Mouse (Mus musculus) lung, embryonic 16.5 days (tissue): ENCODE results near the gene Plppr1. TPM values are rescaled to one million over a fixed set of nuclear protein-coding genes. Genes with fewer than 3 reads are reported as not detected.
"Not testable (repeated sequence)": the region's sequence is repeated elsewhere in the genome, so short reads cannot be mapped to it uniquely, and the experiment has no call there.

Source experiments
- ATAC-seq: fragments of 200-750 bp; cut with Nextera tagmentation; 2 replicates; pipeline ENCODE4 v1.8.0; 2017; ENCODE audit warnings: low read depth, mild to moderate bottlenecking, moderate library complexity
- H3K27ac ChIP-seq: fragments of 300-500 bp; sonication (generic); 2 replicates; pipeline ENCODE4 v1.5.1; 2014; ENCODE audit warnings: mild to moderate bottlenecking, control low read depth, low read length
- H3K27me3 ChIP-seq: fragments of 300-500 bp; sonication (generic); 2 replicates; pipeline ENCODE4 v1.6.1; 2014; ENCODE audit warnings: low read depth, low read length, mixed read lengths; ENCODE audit not compliant: control insufficient read depth, insufficient read depth
- H3K36me3 ChIP-seq: fragments of 300-500 bp; sonication (generic); 2 replicates; pipeline ENCODE4 v1.6.1; 2014; ENCODE audit warnings: low read length; ENCODE audit not compliant: control insufficient read depth, insufficient read depth
- H3K4me1 ChIP-seq: fragments of 300-500 bp; sonication (generic); replicated peaks from 2 replicates; pipeline ENCODE4 v1.6.1; 2014; ENCODE audit warnings: low read length, mixed read lengths; ENCODE audit not compliant: control insufficient read depth, insufficient read depth
- H3K4me2 ChIP-seq: fragments of 300-500 bp; sonication (generic); 2 replicates; pipeline ENCODE4 v1.6.1; 2014; ENCODE audit warnings: low read depth, low read length, control low read depth
- H3K4me3 ChIP-seq: fragments of 300-500 bp; sonication (generic); 2 replicates; pipeline ENCODE4 v1.5.1; 2014; ENCODE audit warnings: mild to moderate bottlenecking, low read length, control low read depth
- H3K9ac ChIP-seq: fragments of 300-500 bp; sonication (generic); 2 replicates; pipeline ENCODE4 v1.6.1; 2014; ENCODE audit warnings: low read length, control low read depth
- H3K9me3 ChIP-seq: fragments of 300-500 bp; sonication (generic); 2 replicates; pipeline ENCODE4 v1.6.1; 2016; ENCODE audit warnings: low read length; ENCODE audit not compliant: control insufficient read depth
- WGBS: fragments of 180-500 bp; shearing (Covaris S2); extraction: QIAGEN DNeasy Blood & Tissue Kit; methylation state at CpG from one replicate; pipeline ENCODE4 v1.1.7; 2014; 5-methylcytosine and 5-hydroxymethylcytosine counted together
- polyA plus RNA-seq: library from polyadenylated mRNA; unstranded; fragments of >200 nt; fragmentation: Nextera tagmentation; extraction: Ambion mirVana; gene quantifications from 2 replicates; pipeline ENCODE4 v1.2.1, GENCODE M21; 2015

The Plppr1 gene
- polyA plus RNA-seq, 1 experiment from 2014 or later, result 0.98 TPM

- H3K36me3 ChIP-seq, result no peaks in the 10 kb centered on the region
- H3K4me1 ChIP-seq, result no peaks in the 10 kb centered on the region
- WGBS, result 41% methylated on average over 4 of the region's 4 CpGs
- no peak overlapping the region for H3K27ac ChIP-seq
- no peaks in the 10 kb centered on the region for H3K9me3 ChIP-seq
- no peak overlapping the region for H3K4me2 ChIP-seq
- H3K4me3 ChIP-seq, result no peak overlapping the region
- ATAC-seq, result peak; percentile 38; the same call in 1 of the 2 replicates
- no peaks in the 10 kb centered on the region for H3K27me3 ChIP-seq
- H3K9ac ChIP-seq, result no peak overlapping the region
Observed at GRCm38 (mm10) chr4:49286197-49286492, 227.1 kb downstream of the Plppr1 start.

- H3K4me2 ChIP-seq, result no peak overlapping the region
- H3K4me3 ChIP-seq, result no peak overlapping the region
- no peaks in the 10 kb centered on the region for H3K9me3 ChIP-seq
- WGBS, result 29% methylated on average over 1 of the region's 1 CpGs
- no peaks in the 10 kb centered on the region for H3K36me3 ChIP-seq
- no peaks in the 10 kb centered on the region for H3K27me3 ChIP-seq
- H3K4me1 ChIP-seq, result no peaks in the 10 kb centered on the region
- H3K9ac ChIP-seq, result no peak overlapping the region
- ATAC-seq, result no peak
- H3K27ac ChIP-seq, result no peak overlapping the region
Observed at GRCm38 (mm10) chr4:49296434-49296833, 237.4 kb downstream of the Plppr1 start.

- H3K4me3 ChIP-seq, result no peak overlapping the region
- H3K4me2 ChIP-seq, result no peak overlapping the region
- H3K4me1 ChIP-seq, result no peaks in the 10 kb centered on the region
- 44% methylated on average over 1 of the region's 1 CpGs for WGBS
- no peak for ATAC-seq
- H3K27ac ChIP-seq, result no peak overlapping the region
- no peaks in the 10 kb centered on the region for H3K36me3 ChIP-seq
- H3K27me3 ChIP-seq, result no peaks in the 10 kb centered on the region
- no peaks in the 10 kb centered on the region for H3K9me3 ChIP-seq
- no peak overlapping the region for H3K9ac ChIP-seq
Observed at GRCm38 (mm10) chr4:49299576-49299975, 240.5 kb downstream of the Plppr1 start.

DNA sequence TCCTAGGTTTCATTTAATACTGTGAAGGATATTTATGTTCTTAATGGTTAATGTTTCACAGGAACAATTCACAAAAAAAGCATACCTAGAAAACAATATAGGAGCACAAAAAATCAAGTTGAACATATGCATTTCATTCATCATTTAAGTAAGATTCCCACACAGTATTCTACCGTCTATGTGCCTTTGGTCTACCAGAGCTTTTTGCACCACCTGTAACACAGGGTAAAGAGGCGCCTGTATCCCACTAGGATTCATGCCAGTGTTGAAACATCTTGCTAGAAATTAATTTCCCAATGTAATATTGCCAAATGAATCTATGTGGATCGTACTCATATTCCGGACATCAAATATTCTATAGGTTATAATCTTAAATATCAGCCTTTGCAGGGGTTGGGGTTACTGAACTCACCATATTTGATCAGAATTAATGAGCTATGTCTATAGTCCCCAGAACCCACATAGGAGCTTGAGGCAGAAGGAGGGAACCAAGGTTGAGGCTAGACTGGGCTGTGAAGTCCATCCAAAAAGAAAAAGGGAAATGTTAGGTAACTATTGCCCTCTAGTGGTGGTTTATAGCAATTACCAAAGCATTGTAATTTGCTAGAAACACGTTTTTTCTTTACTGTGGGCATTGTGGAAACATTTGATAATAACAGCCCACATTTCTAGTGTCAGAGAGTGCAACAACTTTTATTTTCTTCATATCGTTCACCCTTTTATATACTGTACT lies 263.0 kb downstream of the Plppr1 start:
- no peaks in the 10 kb centered on the region for H3K36me3 ChIP-seq
- ATAC-seq, result no peak
- H3K27me3 ChIP-seq, result no peaks in the 10 kb centered on the region
- no peak overlapping the region for H3K9ac ChIP-seq
- H3K4me1 ChIP-seq, result no peaks in the 10 kb centered on the region
- H3K27ac ChIP-seq, result no peak overlapping the region
- no peak overlapping the region for H3K4me2 ChIP-seq
- 55% methylated on average over 6 of the region's 6 CpGs for WGBS
- no peak overlapping the region for H3K4me3 ChIP-seq
- H3K9me3 ChIP-seq, result no peaks in the 10 kb centered on the region

GRCm38 (mm10) chr4:49337949-49338348 lies 278.9 kb downstream of the Plppr1 start:
- not testable (repeated sequence) for H3K4me2 ChIP-seq, H3K36me3 ChIP-seq, H3K27ac ChIP-seq, H3K27me3 ChIP-seq, H3K4me1 ChIP-seq, ATAC-seq, H3K4me3 ChIP-seq, H3K9me3 ChIP-seq, H3K9ac ChIP-seq
- WGBS, result 69% methylated on average over 3 of the region's 4 CpGs

DNA sequence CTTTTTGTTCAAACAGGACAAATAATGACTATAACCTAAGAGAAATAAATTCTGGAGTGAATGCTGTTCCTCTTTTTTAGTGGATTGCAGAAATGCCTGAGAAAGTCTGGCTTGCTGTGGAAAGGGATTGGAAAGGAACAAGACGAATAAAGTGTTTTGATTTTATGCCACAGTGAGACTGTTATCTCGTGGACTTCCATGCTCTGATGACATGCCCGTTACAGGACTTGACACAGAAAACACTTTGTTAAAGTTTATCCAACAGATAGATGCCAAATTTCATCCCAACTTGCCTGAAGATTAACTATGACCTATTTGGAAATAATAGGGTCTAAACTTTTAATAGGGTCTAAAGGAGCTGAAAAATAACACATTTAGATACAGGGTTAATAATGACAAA lies 281.0 kb downstream of the Plppr1 start:
- not testable (repeated sequence) for H3K4me2 ChIP-seq, H3K36me3 ChIP-seq, H3K4me3 ChIP-seq, H3K4me1 ChIP-seq, H3K27ac ChIP-seq, H3K27me3 ChIP-seq, H3K9me3 ChIP-seq, ATAC-seq, H3K9ac ChIP-seq
- WGBS, result 54% methylated on average over 3 of the region's 3 CpGs

DNA sequence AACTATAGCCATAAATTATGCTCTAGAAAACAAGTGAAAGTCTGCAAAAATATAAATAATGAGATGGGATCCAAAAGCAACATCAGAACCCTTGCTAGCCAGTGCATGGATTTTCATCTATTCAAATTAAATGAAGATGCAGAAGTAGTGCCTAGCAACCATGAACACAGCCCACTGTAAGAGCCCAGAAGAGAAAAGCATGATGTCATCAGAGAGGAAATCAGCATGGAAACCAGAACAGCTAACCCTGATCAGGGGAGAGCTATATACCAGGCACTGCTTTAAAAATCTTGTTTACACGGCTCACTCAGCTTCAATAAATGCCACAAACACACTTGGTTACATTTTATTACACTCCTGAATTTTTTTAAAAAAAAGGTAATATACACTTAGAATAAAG lies 288.9 kb downstream of the Plppr1 start:
- not testable (repeated sequence) for H3K27ac ChIP-seq, ATAC-seq, H3K4me3 ChIP-seq, H3K36me3 ChIP-seq, H3K4me2 ChIP-seq, H3K27me3 ChIP-seq, H3K9ac ChIP-seq, H3K4me1 ChIP-seq, H3K9me3 ChIP-seq
- WGBS, result 71% methylated on average over 1 of the region's 1 CpGs

GRCm38 (mm10) chr4:49348677-49349076 lies 289.6 kb downstream of the Plppr1 start:
- no peaks in the 10 kb centered on the region for H3K27me3 ChIP-seq
- H3K4me2 ChIP-seq, result no peak overlapping the region
- H3K27ac ChIP-seq, result no peak overlapping the region
- no peak for ATAC-seq
- H3K9ac ChIP-seq, result no peak overlapping the region
- no peaks in the 10 kb centered on the region for H3K36me3 ChIP-seq
- no peaks in the 10 kb centered on the region for H3K9me3 ChIP-seq
- H3K4me3 ChIP-seq, result no peak overlapping the region
- H3K4me1 ChIP-seq, result no peaks in the 10 kb centered on the region
- 76% methylated on average over 2 of the region's 2 CpGs for WGBS

DNA sequence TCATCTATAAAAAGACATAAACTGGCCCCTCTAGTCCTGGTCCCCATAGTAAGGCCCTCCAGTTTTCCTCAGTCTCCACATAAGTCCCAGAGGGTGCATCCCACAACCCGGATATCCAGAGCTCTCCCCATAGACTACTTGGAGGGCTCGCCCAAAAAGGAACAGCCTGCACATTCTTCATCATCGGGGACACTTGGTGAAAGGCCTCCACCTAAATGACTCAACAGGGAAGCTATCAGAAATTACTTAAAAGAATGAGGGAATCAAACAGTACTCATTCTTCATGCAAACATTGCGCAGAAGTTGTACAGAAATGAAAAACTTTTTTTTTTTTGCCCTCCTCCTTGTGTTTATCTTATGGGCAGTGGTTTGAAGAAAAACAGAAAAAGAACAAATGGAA lies 291.4 kb downstream of the Plppr1 start:
- no peak overlapping the region for H3K4me2 ChIP-seq
- H3K27ac ChIP-seq, result no peak overlapping the region
- no peaks in the 10 kb centered on the region for H3K27me3 ChIP-seq
- H3K9ac ChIP-seq, result no peak overlapping the region
- no peaks in the 10 kb centered on the region for H3K4me1 ChIP-seq
- WGBS, result 76% methylated on average over 4 of the region's 4 CpGs
- H3K36me3 ChIP-seq, result no peaks in the 10 kb centered on the region
- ATAC-seq, result no peak
- H3K4me3 ChIP-seq, result no peak overlapping the region
- H3K9me3 ChIP-seq, result no peaks in the 10 kb centered on the region

- WGBS, result 41% methylated on average over 2 of the region's 2 CpGs
- H3K27ac ChIP-seq, result no peak overlapping the region
- H3K9me3 ChIP-seq, result no peaks in the 10 kb centered on the region
- no peak overlapping the region for H3K4me2 ChIP-seq
- no peaks in the 10 kb centered on the region for H3K4me1 ChIP-seq
- no peaks in the 10 kb centered on the region for H3K27me3 ChIP-seq
- H3K36me3 ChIP-seq, result no peaks in the 10 kb centered on the region
- no peak overlapping the region for H3K4me3 ChIP-seq
- no peak for ATAC-seq
- H3K9ac ChIP-seq, result no peak overlapping the region
Observed at GRCm38 (mm10) chr4:49357097-49357496, 298.0 kb downstream of the Plppr1 start.
